Mouse (Mus musculus): ENCODE measurements around the gene Rfxank.

Gene Rfxank

GRCm38 (mm10) chr8:70139026-70139857 is at the start of gene Rfxank, which contains the start of the genes Borcs8 and Mef2b:
TSS of gene Rfxank (minus strand) at chr8:70139154.
TSS of gene Borcs8 (plus strand) at chr8:70139499.
TSS of gene Mef2b (plus strand) at chr8:70139711.
- DNase-seq = peak; percentile 99

GRCm38 (mm10) chr8:70188707-70189106 is 49.8 kb upstream of the Rfxank start:
- no peak for DNase-seq

GRCm38 (mm10) chr8:70183194-70183593 is 44.2 kb upstream of the Rfxank start:
- DNase-seq = no peak

GRCm38 (mm10) chr8:70181903-70182252 is 42.9 kb upstream of the Rfxank start:
- no peak for DNase-seq

- DNase-seq = no peak
Measured at GRCm38 (mm10) chr8:70181212-70181902, 42.4 kb upstream of the Rfxank start.

GRCm38 (mm10) chr8:70179082-70179481 is 40.1 kb upstream of the Rfxank start:
- peak in 1 of 2 experiments; percentile 27 for DNase-seq

GRCm38 (mm10) chr8:70178231-70178630 is 39.3 kb upstream of the Rfxank start:
- no peak for DNase-seq

- no peak for DNase-seq
Measured at GRCm38 (mm10) chr8:70174079-70174478, 35.1 kb upstream of the Rfxank start.

GRCm38 (mm10) chr8:70173320-70173719 is 34.4 kb upstream of the Rfxank start:
- DNase-seq = no peak

- peak; percentile 92 for DNase-seq
Measured at GRCm38 (mm10) chr8:70172043-70172681, 33.2 kb upstream of the Rfxank start, which contains the start of gene Tmem161a. TSS of gene Tmem161a (plus strand) at chr8:70172356.

GRCm38 (mm10) chr8:70171240-70171639 is 32.3 kb upstream of the Rfxank start:
- no peak for DNase-seq

GRCm38 (mm10) chr8:70170748-70171147 is 31.8 kb upstream of the Rfxank start:
- DNase-seq = no peak

GRCm38 (mm10) chr8:70170116-70170515 is 31.2 kb upstream of the Rfxank start:
- no peak for DNase-seq

GRCm38 (mm10) chr8:70166504-70167110 is 27.7 kb upstream of the Rfxank start:
- peak; percentile 83 to 89 for DNase-seq

- DNase-seq = no peak
Measured at GRCm38 (mm10) chr8:70163316-70163715, 24.4 kb upstream of the Rfxank start.

- no peak for DNase-seq
Measured at GRCm38 (mm10) chr8:70160015-70160414, 21.1 kb upstream of the Rfxank start.

- DNase-seq = no peak
Measured at GRCm38 (mm10) chr8:70159211-70159610, 20.3 kb upstream of the Rfxank start.

- peak; percentile 57 to 60 for DNase-seq
Measured at GRCm38 (mm10) chr8:70158069-70158853, 19.3 kb upstream of the Rfxank start.

- no peak for DNase-seq
Measured at GRCm38 (mm10) chr8:70157240-70157800, 18.4 kb upstream of the Rfxank start.

GRCm38 (mm10) chr8:70152537-70153257 is 13.7 kb upstream of the Rfxank start:
- peak; percentile 63 to 74 for DNase-seq

- no peak for DNase-seq
Measured at GRCm38 (mm10) chr8:70150158-70150557, 11.2 kb upstream of the Rfxank start.

All from cerebellum, postnatal 14 days (tissue).